Mouse (Mus musculus) left cerebral cortex, postnatal 14 days (tissue): Measurements from ENCODE around the gene Galnt6. TPM values are rescaled to one million over a fixed set of nuclear protein-coding genes. Genes with fewer than 3 reads are reported as not detected.

Experiments used
- DNase-seq, 2 experiments: peaks; one replicate each; pipeline ENCODE4 v3.0.0; 2021 to 2022; ENCODE audit warnings: low spot score in 2 of 2, mixed read lengths in 1 of 2
- intact Hi-C: fragments of 180-260 bp; cut with DNase I; formaldehyde crosslinking; loops from one replicate; pipeline ENCODE4 v1.15.1; 2025
- total RNA-seq, 2 experiments: library from RNA; stranded (reverse); gene quantifications; 2 replicates each; pipeline ENCODE4 v1.2.3; 2021

The Galnt6 gene
- total RNA-seq, 2 experiments from 2014 or later: 0.97 to 2.0 TPM

GRCm38 (mm10) chr15:100728586-100728985 lies 590 bp downstream of the Galnt6 start:
- intact Hi-C loops: no loop called here
- no peak for DNase-seq

- no peak for DNase-seq
- intact Hi-C loops: no loop called here
These were observed 1.3 kb downstream of the Galnt6 start for GRCm38 (mm10) chr15:100727834-100728233.

- intact Hi-C loops: no loop called here
- no peak for DNase-seq
These were observed 2.5 kb downstream of the Galnt6 start for GRCm38 (mm10) chr15:100726721-100727120.

GRCm38 (mm10) chr15:100723505-100723904 lies 5.7 kb downstream of the Galnt6 start:
- intact Hi-C loops: no loop called here
- peak in 1 of 2 experiments; percentile 63 for DNase-seq

GRCm38 (mm10) chr15:100722564-100722963 lies 6.6 kb downstream of the Galnt6 start:
- intact Hi-C loops: no loop called here
- no peak for DNase-seq

- no peak for DNase-seq
These were observed 7.2 kb downstream of the Galnt6 start for GRCm38 (mm10) chr15:100722026-100722425.

GRCm38 (mm10) chr15:100721445-100721844 lies 7.7 kb downstream of the Galnt6 start:
- intact Hi-C loops: no loop called here
- DNase-seq: no peak

More at GRCm38 (mm10) chr15:100722026-100722425, 7.2 kb downstream of the Galnt6 start:
- intact Hi-C loops: no loop called here

- intact Hi-C loops: no loop called here
- no peak for DNase-seq
These were observed 9.1 kb downstream of the Galnt6 start for GRCm38 (mm10) chr15:100720066-100720465.

GRCm38 (mm10) chr15:100719217-100719616 lies 10.0 kb downstream of the Galnt6 start:
- intact Hi-C loops: no loop called here
- DNase-seq: no peak

- no peak for DNase-seq
- intact Hi-C loops: no loop called here
These were observed 10.6 kb downstream of the Galnt6 start for GRCm38 (mm10) chr15:100718572-100718971.

- no peak for DNase-seq
- intact Hi-C loops: no loop called here
These were observed 11.2 kb downstream of the Galnt6 start for GRCm38 (mm10) chr15:100717933-100718332.

GRCm38 (mm10) chr15:100715399-100715993 lies 13.7 kb downstream of the Galnt6 start:
- no peak for DNase-seq
- intact Hi-C loops: no loop called here

GRCm38 (mm10) chr15:100714470-100714869 lies 14.7 kb downstream of the Galnt6 start:
- DNase-seq: no peak
- intact Hi-C loops: no loop called here

GRCm38 (mm10) chr15:100710838-100711237 lies 18.3 kb downstream of the Galnt6 start:
- DNase-seq: no peak
- intact Hi-C loops: no loop called here

GRCm38 (mm10) chr15:100708433-100709078 lies 20.6 kb downstream of the Galnt6 start:
- DNase-seq: no peak
- intact Hi-C loops: no loop called here

- intact Hi-C loops: no loop called here
- DNase-seq: no peak
These were observed 22.9 kb downstream of the Galnt6 start for GRCm38 (mm10) chr15:100706226-100706625.

GRCm38 (mm10) chr15:100705376-100705775 lies 23.8 kb downstream of the Galnt6 start:
- no peak for DNase-seq
- intact Hi-C loops: no loop called here

GRCm38 (mm10) chr15:100703913-100704312 lies 25.3 kb downstream of the Galnt6 start:
- intact Hi-C loops: no loop called here
- no peak for DNase-seq

- intact Hi-C loops: no loop called here
- DNase-seq: no peak
These were observed 27.3 kb downstream of the Galnt6 start for GRCm38 (mm10) chr15:100701856-100702255.

- DNase-seq: no peak
- intact Hi-C loops: no loop called here
These were observed 28.1 kb downstream of the Galnt6 start for GRCm38 (mm10) chr15:100701108-100701507.

- intact Hi-C loops: no loop called here
- DNase-seq: no peak
These were observed 28.8 kb downstream of the Galnt6 start for GRCm38 (mm10) chr15:100700424-100700823.
